Mouse (Mus musculus) ovary, postnatal 36 days (tissue): ENCODE measurements at regions not wholly inside any gene's neighbourhood (a gene's known extent, or its start where the extent isn't known, plus 50 kb on each side); places are given as distances from the start of the nearest gene placed in this dataset.

ENCODE experiments used
- DNase-seq: peaks from one replicate; pipeline ENCODE4 v3.0.0; 2022; ENCODE audit warnings: low spot score, mixed read lengths

DNA sequence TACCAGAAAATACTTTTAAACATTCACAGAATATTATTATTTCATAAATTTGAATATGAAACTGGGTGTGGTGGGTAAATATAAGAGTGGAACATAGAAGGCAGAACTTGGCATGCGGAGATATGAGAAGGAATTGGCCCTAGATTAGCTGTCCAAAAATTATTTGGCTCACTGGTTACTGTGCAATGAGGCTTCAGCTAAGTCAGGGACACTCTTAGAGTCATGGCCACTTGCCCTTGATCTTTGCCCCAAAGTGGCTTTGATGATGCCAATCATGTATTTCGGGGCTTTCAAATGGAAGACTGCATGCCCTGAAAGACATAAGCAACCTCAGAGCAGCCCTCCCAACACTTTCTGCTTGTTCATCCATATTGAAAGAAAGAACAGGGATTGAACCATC is 76.9 kb downstream of the Pxdc1 start:
- DNase-seq = no peak

DNA sequence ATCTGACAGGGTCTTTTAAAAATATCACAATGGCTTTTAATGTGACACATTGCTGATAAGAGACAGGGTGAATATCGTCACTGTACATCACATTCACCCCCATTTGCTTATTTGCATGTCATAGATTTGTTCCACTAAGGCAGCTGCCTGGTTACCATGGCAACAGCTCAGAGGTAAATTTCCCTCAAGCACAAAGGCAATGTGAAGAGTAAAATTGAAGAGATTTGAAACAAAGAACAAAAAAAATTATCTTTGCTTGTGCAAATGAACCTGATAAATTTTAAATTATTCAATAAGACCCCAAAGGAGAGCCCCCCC is 77.3 kb downstream of the Pxdc1 start:
- DNase-seq = no peak

DNA sequence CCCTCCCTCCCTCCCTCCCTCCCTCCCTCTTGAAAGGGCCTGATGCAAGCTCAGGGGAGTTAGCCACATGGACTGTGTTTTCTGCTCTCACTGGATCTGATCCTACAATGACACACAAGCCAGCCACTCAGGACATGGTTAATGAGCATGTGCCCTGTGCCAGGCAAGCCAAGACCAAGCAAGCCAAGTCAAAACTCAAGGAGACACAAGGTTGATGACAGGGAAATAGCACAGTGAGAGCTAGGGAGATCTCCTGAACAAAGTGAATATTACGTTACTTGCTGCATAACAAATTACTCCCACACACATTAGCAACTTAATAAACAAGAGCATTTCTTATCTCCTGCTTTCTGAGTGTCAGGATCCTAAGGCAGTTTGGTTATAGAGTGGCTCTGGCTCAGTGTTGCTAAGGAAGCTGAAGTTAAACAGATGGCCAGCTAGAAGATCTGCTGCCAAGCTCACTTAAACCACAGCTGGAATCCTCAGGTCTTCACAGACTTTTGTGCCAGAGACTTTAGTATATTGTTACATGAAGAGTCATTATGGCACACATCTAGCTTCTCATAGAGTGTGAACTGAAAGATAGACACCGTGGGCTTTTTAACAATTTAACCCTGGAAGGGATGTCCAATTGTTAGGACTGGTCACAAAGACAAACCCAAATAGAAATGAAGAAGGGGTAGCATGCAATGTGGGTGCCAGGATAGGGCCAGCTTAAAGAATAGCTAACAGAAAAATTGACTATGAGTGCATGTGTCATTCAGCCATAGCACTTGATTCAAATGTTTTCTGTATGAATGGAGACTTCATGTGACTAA is 77.9 kb downstream of the Pxdc1 start:
- DNase-seq = no peak

DNA sequence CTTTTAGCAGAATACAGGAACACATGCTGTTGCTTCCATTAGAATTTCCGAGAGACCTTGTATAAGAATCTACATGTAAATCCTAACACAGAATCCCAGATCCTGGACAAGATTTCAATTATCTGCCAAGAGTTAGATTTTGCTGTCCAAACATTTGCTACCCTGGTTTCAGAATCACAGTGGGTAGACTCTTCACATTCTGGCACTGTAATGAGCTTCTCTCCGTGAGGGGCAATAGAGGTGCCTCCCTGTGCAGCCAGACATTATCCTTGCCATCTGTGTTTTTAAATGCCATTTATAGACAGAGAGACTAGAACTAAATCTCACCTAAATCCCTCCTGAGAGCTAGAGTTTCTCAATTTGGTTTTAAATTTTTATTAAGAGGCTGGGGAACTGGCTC is 84.0 kb downstream of the Pxdc1 start:
- DNase-seq = no peak

DNA sequence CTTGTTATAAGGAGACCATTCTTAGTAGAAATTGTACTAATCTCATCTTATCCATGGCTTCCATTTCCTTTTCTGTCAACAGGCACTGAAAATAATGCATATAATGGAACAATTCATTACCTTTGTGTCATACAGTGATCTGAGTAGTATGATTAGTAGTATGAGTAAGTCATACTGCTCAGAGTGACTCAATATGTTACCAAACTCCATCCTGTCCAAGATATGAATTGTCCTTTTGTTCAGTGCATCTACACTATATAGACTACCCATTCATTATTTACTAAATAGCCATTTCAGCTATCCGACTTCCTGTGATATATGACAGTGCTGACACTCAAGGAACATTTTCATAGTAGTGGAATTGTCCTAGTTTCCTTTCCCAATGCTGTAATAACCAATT is 86.6 kb downstream of the Pxdc1 start:
- DNase-seq = no peak

DNA sequence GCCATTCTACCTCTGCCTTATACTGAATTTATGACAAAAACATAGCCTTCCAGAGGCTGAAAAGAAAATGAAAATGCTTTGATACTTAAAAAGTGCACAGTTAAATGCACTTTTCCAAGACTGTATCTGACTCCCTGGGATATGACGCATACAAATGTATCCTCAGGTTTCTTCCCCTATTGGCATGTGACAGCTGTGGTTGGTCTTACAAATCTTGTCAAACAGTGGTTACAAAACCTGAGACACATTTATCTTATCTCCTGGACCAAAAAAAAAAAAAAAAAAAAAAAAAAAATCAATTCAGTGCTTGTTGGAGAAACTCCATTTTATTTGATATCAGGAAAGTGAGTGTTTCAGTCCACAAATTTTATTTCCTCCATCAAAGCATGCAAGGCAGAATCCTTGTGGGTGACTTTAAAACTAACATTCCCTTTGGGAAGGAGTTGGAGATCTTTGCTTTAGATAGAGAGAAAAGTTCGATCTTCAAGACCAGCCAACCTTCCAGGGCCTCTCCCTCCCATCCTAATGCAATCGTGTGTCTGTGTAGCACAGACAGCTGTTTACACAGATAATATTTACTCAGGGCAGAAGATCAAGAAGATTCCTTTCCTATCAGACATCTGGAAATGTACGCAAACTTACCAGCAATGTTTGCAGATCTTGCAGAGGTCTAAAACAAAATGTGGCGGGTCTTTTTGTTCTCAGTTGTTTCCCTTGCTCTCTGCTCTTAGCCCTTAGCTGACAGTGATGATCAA is 103.0 kb downstream of the Pxdc1 start:
- no peak for DNase-seq

DNA sequence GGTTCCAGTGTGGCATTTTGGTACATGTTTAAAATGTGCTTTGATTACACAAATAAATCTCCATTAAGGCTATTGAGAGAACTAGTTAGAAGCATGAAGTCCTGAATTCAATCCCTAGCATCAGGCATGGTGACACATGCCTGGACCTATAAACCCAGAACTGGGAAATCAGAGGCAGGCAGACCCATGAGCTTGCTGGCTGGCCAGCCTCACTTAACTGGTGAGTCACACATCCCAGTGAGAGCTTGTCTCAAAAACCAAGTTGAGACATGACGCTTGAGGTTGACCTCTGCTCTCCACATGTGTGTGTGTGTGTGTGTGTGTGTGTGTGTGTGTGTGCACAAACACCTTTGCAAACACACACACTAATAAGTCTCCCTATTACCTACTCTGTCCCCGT is 112.6 kb downstream of the Pxdc1 start:
- DNase-seq = no peak

DNA sequence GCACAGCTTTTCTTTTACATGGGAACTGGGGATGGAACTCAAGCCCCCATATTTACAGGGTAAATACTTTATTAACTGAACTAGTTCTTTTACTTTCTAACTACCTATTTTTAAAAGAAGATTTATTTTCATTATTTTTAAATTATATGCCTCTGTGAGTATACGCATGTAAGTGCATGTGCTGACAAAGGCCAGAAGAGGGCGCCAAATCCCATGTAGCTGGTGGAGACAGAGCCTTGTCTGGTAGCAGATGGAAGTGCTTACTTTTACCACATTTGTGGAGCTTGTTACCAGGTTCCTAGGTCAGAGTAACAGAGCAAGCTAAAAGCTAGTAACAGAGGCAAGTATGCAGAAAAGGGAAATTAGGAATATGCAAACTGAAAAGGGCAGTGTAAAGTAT is 119.4 kb downstream of the Pxdc1 start:
- DNase-seq = no peak

DNA sequence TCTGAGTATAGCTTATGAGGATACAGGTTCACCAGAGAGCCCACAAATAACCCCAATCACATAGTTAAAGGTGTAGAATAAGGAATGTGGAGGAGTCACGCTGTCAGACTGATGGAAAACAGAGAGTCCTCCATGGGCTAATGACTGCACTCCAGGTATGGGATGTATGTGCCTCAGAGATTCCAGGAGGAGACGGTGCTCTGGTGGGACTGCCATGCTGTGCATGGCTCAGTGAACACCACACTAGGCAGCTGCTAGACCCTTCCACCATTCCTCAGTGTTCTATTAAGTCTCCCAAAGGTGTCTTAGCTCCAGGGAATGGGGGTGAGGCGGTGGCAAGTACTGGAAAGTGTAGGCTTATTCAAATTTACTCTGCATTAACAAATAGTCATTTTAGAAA is 142.0 kb downstream of the Pxdc1 start:
- no peak for DNase-seq

DNA sequence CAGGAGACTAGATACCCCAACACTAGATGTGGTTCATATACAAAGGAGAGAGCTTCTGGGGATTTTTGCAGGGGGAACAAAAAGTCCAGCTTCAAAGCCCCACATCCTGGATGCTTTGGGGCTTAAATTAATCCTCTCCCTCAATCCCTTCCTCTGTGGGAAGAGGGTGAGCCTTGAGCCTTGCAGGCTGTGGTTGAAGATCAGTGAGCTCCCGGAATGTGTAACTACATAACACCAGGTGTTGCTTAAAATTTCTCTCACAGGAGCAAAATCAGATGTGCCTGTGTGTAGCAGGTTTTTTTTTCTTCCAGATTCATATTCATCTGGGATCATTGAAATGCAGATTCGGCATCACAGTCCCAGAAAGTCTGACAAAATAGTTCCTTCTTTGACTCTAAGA is 146.1 kb downstream of the Pxdc1 start:
- no peak for DNase-seq

DNA sequence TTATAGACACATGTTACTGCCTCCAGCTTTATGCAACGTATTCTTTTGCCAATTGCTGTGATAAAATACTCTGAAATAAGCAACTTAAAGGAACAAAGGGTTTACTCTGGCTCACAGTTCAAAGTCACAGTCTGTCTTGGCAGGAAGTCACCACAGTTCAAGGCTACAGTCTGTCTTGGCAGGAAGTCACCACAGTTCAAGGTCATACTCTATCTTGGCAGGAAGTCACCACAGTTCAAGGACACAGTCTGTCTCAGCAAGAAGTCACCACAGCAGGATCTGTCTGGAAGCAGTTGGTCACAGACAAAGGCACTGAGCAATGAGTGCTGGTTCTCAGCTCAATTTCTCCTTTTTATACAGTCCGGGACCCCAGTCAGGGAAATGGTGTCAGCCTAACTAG is 147.4 kb downstream of the Pxdc1 start:
- no peak for DNase-seq

DNA sequence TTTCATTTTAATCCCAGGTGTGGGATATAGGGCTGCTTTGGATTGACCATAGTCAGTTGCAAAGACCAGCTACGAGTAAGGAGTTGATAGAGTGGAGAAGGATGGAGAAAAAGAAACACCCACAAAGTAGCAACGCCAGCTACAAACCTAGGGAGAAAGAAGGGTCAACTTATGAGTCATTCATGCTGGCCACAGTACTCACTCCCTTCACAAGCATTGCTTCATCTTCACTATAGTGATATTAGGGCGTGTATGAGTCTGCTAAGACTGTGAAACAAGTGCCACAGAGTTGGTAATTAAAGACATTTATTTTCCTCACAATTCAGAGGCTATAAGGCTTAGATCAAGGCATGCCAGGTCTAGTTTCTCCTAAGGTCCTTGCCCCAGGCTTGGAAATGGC is 148.4 kb downstream of the Pxdc1 start:
- DNase-seq = no peak

DNA sequence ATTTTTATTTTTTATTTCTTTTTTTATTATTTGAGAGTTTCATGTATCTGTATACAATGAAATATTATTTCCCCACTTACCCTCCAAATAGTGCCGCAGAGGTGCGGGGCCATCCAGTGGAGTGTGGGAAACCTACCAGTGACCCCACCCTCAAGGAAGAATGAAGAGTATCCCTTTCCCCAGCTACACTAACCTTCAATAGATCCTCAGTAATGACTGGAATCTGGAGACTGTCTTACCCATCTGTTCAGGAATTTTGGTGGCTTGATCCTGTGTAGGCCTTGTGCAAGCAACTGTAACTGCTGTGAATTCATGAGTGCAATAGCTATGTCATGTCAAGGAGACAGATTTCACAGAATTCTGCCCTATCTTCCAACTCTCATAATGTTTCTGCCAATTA is 153.9 kb upstream of the Slc22a23 start:
- no peak for DNase-seq

DNA sequence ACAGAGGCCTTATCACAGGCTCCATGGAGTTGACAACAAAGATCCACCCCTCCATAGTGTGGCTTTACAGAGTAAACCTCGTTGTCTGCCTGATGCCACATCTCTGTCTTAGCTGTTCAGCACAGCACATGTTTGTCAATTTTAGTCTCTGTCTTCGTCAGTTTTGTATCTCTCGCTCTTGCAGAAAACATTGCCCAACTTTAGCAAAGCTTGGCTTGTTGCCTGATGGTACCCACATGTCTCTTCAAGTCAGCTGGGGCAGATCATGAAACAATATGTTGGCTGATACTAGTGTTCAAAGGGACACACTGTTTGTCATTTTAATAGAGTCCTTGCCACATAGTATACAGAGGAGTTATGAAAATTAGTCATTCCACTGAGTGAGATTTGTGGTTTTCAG is 152.7 kb upstream of the Slc22a23 start:
- DNase-seq = no peak

DNA sequence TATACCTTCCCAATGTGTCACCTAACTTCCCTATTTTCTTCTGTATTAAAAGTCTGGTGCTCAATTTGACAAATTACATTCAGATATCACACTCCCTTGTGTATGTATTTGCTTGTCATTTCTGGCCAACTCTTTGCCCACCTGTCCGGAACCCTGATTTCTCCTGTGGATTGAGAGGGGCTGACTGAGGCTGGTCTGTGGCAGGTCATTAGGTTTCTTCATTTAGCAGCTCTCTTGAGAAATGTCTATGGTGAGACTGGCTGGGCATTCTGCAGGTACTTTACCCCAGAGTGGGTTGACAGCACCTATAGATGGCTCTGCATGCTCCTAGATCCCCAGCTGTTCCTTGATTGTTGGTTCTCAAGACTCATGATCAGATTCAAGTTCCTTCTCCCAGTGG is 139.8 kb upstream of the Slc22a23 start:
- DNase-seq = no peak

DNA sequence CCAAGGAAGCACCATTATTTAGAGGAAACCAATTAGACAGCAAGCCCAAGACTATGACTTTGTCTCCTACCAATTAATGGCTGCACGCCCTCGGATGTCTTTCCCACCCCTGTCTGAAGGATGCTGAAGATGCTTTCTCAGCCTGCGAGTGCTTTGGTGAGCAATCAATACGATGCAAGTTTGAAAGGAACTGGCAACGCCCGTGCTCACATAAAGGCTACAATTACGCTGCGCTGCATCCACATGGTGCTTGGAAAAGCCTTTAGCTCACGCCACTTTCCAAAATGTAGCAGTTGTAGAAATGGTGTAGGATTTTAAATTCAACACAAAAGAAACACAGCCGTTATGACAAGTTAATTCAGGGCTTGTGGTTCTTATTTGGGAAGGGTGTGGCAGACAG is 136.5 kb upstream of the Slc22a23 start:
- DNase-seq = no peak

DNA sequence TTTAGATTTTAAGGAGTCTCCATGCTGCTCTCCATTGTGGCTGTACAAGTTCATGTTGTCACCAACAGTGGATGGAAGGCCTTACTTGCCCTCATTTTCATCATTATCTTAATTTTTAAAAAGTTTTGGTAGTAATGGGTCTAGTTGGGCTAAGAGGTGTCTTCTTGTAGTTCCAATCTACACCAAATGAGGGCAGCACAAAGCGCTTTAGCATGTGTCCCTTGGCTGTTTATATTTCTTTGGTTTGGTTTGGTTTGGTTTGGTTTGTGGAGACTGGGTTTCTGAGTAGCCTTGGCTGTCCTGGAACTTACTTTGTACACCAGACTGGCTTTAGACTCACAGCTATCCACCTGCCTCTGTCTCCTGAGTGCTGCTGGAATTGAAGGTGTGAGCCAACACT is 125.4 kb upstream of the Slc22a23 start:
- DNase-seq = no peak

DNA sequence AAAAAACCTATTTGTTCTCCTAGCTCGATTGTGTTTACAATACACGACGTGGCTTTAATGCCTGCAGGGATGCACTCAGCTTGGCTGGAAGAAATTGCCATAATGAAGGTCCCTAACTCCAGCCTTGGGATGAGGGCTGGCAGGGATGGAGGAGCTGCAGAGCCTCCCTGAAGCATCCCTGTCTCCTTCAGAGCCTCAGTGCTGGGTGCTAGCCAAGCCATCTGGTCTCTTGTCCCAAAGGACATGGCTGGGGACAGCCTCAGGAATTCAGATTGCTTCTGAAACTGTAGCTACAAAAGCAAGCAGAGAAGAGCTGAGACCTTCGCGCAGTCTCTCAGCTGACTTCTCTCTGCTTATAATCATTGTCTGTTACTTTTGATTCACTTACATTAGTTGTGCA is 124.6 kb upstream of the Slc22a23 start:
- DNase-seq = no peak

DNA sequence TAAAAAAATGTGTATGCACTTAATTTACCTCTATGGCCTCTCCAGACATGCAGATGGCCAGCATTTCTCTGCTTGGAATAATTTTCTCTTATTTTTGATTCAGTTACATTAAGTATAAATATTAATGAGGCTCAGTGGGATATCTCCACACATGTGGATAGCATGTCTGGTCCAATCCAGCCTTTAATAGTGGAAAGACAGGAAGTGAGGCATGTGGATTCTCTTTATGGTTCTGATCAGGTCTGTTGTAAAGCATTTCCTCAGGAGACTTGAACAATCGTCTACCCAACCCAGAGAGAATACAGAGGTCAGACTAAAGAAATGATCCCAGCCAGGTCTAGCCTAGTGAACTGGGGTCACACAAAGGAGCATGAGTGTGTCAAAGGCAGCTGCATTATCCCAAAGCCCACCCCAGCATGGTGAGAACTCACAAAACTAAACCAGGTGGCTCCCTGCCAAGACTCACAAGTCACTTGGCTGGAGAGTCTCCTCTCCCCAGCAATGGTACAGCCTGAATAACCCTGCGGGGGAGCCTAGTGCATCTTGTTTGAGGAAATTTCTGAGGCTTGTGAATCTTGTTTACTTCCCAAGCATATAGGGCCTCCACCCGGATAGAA is 123.3 kb upstream of the Slc22a23 start:
- no peak for DNase-seq

DNA sequence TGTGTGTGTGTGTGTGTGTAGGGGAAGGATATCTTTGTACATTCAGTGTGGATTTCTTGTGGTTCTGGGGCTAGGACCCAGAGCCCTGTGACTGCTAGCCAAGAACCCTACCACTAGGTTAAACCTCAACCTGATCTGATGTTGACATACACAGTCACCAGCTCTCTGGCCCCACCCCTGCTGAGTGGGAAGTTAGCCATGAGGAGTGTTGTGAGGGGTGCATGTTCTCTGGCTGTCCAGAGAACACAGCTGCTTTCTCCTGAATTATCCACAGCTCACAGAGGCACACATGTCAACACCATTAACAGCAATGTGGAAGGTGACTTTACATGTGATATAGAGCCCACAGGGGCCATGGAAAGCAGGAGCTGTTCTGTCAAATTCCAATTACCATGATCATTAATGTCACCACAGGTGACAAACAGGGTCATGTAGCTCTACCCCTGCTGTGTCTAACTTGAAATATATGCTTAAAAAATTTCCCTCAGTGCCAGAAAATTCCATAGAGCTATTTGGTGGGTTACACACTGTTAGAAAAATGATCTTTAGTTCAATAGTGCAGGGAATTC is 121.0 kb upstream of the Slc22a23 start:
- DNase-seq = no peak

DNA sequence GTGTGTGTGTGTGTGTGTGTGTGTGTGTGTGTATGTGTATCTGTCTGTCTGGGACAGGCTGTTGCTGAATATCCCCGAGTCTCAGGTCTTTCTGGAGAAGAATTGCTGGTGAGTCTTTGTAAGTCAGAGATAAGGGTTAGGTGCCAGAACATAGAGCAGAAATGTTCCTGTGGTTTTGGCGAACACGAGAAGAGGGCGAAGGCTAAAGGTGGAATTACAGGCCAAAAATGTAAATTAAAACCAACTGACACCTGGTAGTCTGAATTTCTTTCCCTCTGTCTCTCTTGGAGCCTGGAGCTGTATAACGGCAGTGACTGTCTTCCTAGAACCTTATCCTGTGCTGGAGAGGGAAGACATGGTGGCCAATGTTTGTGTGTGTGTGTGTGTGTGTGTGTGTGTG is 120.5 kb upstream of the Slc22a23 start:
- DNase-seq = no peak

DNA sequence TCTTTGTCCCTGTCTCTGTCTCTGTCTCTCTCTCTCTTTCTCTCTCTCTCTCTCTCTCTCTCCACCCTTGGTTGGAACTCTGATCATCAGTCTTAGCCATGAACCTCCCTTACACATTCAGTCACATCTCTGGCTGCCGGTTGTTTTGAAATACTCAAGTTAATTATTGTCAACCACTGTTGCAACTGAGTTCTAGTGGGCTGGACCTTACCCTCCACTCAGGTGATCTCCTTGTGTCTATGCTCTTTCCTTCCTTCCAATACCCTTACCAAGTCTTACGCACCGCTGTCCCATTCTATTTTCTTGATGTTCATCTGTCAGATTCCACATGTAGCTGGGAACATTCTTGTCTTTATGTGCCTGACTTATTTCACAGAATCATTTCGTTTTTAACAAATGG is 119.2 kb upstream of the Slc22a23 start:
- no peak for DNase-seq

DNA sequence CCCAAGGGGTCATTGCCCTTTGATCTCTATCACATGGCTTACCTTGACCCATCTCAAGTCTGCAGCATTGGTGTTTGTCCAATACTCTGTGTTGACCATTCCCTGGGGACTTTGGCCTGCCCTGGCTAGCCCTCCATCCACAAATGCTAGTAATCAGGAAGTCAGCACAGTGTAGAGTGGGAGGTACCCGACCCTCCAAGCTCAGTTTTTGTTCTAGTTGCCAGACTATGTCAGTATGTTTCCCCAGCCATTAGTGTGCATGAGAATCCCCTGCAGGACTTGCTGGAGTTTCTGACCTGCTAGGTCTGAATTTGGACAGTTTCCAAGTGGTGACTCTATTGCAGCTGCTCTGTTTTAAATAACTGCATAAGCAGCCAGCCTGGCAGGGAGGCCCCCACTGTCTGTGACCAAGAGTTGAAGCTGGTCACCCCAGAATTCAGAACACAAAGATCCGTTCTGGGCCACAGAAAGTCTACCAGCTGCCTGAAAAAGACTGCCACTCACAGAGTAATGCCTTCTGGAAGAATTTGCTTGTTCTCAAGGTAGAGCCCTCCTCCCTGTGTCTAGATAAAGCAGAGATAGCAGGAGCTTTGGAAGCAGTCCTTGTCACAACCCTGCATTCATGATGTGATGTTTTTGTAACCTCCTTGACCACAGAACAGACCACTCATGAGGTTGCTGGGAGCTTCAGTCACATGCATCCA is 118.0 kb upstream of the Slc22a23 start:
- DNase-seq = no peak
